Mouse (Mus musculus) cerebellum, adult 11-12 months (tissue): Measurements from ENCODE around the gene Foxk1.

Experiments
- DNase-seq: peaks from one replicate; pipeline ENCODE4 v3.0.0; 2022

Gene Foxk1

GRCm38 (mm10) chr5:142450846-142451245, 49.5 kb downstream of the Foxk1 start:
- no peak for DNase-seq

DNA sequence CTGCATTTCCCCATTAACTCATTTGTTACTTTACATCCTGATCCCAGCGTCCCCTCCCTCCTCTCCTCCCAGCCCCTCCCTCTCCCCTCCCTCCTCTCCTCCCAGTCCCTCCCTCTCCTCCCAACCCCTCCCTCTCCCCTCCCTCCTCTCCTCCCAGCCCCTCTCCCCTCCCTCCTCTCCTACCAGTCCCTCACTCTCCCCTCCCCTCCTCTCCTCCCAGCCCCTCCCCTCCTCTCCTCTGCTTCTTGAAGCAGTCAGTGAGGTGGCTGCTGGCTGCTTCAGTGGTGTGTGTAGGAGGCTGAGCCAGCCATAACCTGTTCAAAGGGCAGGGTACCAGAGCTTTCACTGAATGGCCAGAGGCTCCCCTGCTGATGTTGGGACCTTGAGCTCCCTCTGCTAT, 50.5 kb downstream of the Foxk1 start:
- no peak for DNase-seq

DNA sequence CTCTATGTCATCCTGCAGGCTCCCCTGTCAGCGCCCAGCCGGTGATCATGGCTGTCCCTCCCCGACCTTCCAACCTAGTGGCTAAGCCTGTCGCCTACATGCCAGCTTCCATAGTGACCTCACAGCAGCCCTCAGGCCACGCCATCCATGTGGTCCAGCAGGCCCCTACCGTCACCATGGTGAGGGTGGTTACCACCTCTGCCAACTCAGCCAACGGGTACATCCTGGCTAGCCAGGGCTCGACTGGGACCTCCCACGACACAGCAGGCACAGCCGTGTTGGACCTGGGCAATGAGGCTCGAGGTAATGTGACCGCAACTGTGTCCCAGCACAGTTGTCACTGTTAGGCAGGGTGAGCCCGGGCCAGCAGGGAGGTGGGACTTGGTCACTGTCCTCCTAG, 52.4 kb downstream of the Foxk1 start:
- DNase-seq, result no peak

GRCm38 (mm10) chr5:142456318-142456717, 55.0 kb downstream of the Foxk1 start:
- no peak for DNase-seq

GRCm38 (mm10) chr5:142457345-142457744, 56.0 kb downstream of the Foxk1 start:
- DNase-seq, result no peak

DNA sequence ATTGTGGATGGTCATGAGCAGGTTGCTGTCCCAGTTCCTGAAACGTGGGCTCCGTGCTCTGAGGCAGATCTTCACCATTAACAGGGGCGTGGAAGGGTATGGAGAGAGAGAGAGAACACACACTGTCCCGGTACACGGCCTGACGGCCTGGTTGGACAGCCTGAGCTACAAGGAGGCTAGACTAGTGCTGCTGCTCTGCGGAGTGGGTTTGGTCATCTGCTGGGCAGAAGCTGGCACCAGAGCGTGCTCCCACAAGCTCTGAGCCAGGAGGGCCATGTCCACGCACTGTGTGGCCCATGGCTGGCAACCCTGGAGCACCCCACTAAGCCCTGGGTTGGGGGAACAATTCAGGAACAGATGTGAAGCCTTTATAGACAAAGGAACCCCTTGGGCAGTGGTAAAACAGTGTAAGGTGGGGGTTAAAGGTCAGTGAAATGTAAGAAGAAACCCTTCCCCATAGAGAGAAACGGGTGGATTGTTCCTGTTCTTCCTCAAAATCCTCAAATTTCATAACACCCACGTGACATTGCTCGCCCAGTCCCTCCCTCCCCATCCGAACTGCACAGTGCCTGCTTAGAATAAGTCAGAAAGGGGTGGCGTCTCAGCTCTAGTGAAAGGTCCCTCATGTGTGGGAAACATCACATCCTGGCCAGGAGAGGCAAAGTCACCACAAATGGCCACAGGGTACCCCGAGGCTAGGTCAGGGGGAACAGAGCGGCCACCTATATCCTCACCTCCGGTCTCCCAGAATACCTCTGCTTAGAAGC, 57.7 kb downstream of the Foxk1 start:
- no peak for DNase-seq

GRCm38 (mm10) chr5:142459834-142460233, 58.5 kb downstream of the Foxk1 start:
- DNase-seq, result no peak

GRCm38 (mm10) chr5:142461942-142462640, 60.8 kb downstream of the Foxk1 start:
- DNase-seq, result peak; percentile 63

GRCm38 (mm10) chr5:142462641-142462948, 61.3 kb downstream of the Foxk1 start:
- no peak for DNase-seq

DNA sequence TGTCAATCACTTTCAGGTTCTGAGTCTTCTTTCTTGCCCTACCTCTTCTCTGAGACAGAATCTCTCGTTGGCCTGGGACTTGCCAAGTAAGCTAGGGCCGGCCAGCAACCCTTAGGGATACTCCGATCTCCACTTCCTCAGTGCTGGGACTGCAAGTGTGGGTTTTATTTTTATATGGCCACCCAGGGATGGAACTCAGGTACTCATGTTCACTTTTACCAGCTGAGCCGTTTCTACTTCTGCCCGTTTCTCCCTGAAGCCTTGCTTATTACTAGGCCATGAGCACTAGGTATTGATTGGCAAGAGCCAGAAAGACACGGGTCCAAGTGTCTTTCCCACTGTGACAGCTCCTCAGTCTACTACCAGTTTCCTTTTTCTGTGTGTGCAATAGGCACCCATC, 61.7 kb downstream of the Foxk1 start:
- peak; percentile 39 for DNase-seq

- DNase-seq, result peak; percentile 97
Measured at GRCm38 (mm10) chr5:142463461-142464454, 62.5 kb downstream of the Foxk1 start, which contains the start of gene Ap5z1. Gene Ap5z1 (plus strand): TSS chr5:142463944.

DNA sequence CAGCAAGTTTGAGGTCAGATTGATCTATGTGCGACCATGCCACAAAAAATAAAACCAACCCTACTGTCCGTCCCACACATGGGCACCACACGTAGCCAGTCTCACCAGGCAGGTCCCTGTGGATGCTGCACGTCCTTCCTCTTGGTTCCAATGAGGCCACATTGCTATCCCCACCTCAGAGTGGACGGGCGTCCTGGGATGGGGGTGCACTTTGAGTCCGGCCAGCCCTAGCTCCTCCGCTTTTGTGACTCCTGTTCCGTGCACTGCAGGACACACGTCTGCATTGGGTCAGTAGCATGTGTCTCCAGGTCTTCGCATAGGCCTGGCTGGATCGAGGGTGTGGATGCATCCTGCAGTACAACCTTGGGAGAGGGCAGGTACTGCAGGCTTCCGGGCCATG, 67.1 kb downstream of the Foxk1 start:
- no peak for DNase-seq

GRCm38 (mm10) chr5:142469796-142470195, 68.5 kb downstream of the Foxk1 start:
- DNase-seq, result no peak

DNA sequence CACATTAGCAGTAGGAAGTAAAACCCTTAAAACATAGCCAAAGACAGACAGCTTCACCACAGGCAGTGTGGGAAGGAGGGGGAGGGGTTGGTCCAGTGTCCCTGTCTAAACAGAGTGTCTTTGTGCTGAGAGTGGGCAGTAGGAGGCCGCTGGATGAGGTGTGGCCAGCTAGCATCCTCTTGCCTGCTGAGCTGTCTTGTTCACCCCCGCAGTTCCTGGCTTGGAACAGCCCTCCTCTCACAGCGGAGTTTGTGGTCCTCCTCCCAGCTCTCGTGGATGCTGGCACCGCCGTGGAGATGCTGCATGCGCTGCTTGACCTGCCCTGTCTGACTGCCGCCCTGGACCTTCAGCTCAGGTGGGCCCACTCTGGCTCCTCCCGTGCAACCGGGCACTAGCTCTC, 72.4 kb downstream of the Foxk1 start:
- no peak for DNase-seq

GRCm38 (mm10) chr5:142475669-142476068, 74.4 kb downstream of the Foxk1 start:
- no peak for DNase-seq

- DNase-seq, result peak; percentile 71
Measured at GRCm38 (mm10) chr5:142477346-142477745, 76.0 kb downstream of the Foxk1 start.

- DNase-seq, result no peak
Measured at GRCm38 (mm10) chr5:142477866-142478615, 76.7 kb downstream of the Foxk1 start.

GRCm38 (mm10) chr5:142478829-142479435, 77.6 kb downstream of the Foxk1 start:
- DNase-seq, result peak; percentile 78

GRCm38 (mm10) chr5:142482512-142482911, 81.2 kb downstream of the Foxk1 start:
- no peak for DNase-seq

DNA sequence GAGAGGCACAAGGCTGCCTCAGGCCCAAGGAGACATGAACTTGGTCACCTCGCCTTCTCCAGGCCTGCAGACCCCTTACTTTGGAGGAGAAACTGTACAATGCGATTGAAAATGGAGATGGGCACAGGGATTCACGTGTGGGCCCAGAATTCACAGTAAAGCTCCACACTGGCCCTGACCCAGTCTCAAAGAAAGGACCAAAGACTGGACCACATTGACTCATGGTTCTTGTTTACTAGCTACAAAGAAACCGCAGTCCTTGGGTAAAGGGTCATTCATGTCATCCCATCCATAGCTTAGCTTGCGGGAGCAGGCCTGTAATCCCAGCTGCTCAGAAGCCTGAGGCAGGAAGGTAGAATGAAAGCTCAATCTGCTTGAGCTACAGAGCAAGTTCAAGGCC, 82.3 kb downstream of the Foxk1 start:
- no peak for DNase-seq

DNA sequence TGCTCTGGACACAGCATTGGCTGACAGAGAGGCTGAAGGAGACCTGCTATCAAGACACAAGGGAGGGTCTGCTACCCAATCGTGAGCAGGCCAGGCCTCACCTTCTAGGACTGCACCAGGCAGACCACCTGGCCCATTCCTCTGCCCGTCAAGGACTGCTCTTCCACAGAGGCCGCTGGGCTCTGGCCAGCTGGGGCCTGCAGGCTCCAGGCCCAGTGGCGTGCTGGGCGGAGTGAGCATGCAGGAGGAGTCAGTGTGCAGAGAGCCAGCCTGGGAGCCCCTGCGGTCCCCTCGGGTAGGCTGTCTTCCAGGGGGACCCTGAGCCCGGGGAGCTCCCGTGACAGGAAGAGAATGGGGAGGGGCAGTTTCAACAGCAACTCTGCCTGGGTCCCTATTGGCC, 85.4 kb downstream of the Foxk1 start:
- DNase-seq, result no peak
